Mouse (Mus musculus): ENCODE data around the gene Ppp2ca. TPM values are rescaled to one million over a fixed set of nuclear protein-coding genes. Genes with fewer than 3 reads are reported as not detected.
A peak's percentile ranks its signal among the peaks of the same experiment; 100 is the strongest.
"Not testable (repeated sequence)": the region's sequence is repeated elsewhere in the genome, so short reads cannot be mapped to it uniquely, and the experiment has no call there.

Gene Ppp2ca
- polyA plus RNA-seq, 1 experiment from 2014 or later: 75.1 TPM

- no peaks in the 10 kb centered on the region for H3K4me1 ChIP-seq (ENCODE audit: insufficient read depth, low read length)
- peaks cover 23% of the 10 kb centered on the region for H3K36me3 ChIP-seq (ENCODE audit: insufficient read depth, low read length)
- 66% methylated on average over 5 of the region's 5 CpGs for WGBS
- H3K9ac ChIP-seq (replicated peaks; ENCODE audit: low read length): no peak overlapping the region
- no peak overlapping the region for H3K27ac ChIP-seq (ENCODE audit: low read length)
- H3K9me3 ChIP-seq (ENCODE audit: low read length): no peaks in the 10 kb centered on the region
- H3K4me2 ChIP-seq (replicated peaks; ENCODE audit: low read depth, low read length): no peak overlapping the region
- no peak overlapping the region for H3K4me3 ChIP-seq (ENCODE audit: low read length)
- ATAC-seq (ENCODE audit: low FRiP score, low TSS enrichment): 0 out of 2 replicates have a peak, but pooled peaks have one; percentile 9
- H3K27me3 ChIP-seq (ENCODE audit: insufficient read depth, low read length): no peaks in the 10 kb centered on the region
These were observed 29.3 kb downstream of the Ppp2ca start for GRCm38 (mm10) chr11:52127760-52128159.

- Histone ChIP-seq H3K27me3 (ENCODE audit: insufficient read depth, low read length) (no peaks in the 10 kb centered on the region), H3K9ac (replicated peaks; ENCODE audit: low read length) (no peak overlapping the region), H3K9me3 (ENCODE audit: low read length) (no peaks in the 10 kb centered on the region), H3K36me3 (ENCODE audit: insufficient read depth, low read length) (peaks cover 17% of the 10 kb centered on the region), H3K4me3 (ENCODE audit: low read length) (no peak overlapping the region), H3K27ac (ENCODE audit: low read length) (no peak overlapping the region), H3K4me1 (ENCODE audit: insufficient read depth, low read length) (no peaks in the 10 kb centered on the region), H3K4me2 (replicated peaks; ENCODE audit: low read depth, low read length) (no peak overlapping the region)
- 67% methylated on average over 5 of the region's 5 CpGs for WGBS
- no peak for ATAC-seq (ENCODE audit: low FRiP score, low TSS enrichment)
These were observed 30.0 kb downstream of the Ppp2ca start for GRCm38 (mm10) chr11:52128316-52129061.

GRCm38 (mm10) chr11:52129171-52129570, 30.7 kb downstream of the Ppp2ca start:
- H3K4me2 ChIP-seq (replicated peaks; ENCODE audit: low read depth, low read length): no peak overlapping the region
- peaks cover 12% of the 10 kb centered on the region for H3K36me3 ChIP-seq (ENCODE audit: insufficient read depth, low read length)
- no peaks in the 10 kb centered on the region for H3K4me1 ChIP-seq (ENCODE audit: insufficient read depth, low read length)
- ATAC-seq (ENCODE audit: low FRiP score, low TSS enrichment): no peak
- no peak overlapping the region for H3K4me3 ChIP-seq (ENCODE audit: low read length)
- no peaks in the 10 kb centered on the region for H3K27me3 ChIP-seq (ENCODE audit: insufficient read depth, low read length)
- no peak overlapping the region for H3K27ac ChIP-seq (ENCODE audit: low read length)
- H3K9me3 ChIP-seq (ENCODE audit: low read length): no peaks in the 10 kb centered on the region
- no peak overlapping the region for H3K9ac ChIP-seq (replicated peaks; ENCODE audit: low read length)
- 34% methylated on average over 3 of the region's 3 CpGs for WGBS

GRCm38 (mm10) chr11:52129621-52130450, 31.4 kb downstream of the Ppp2ca start:
- H3K27ac ChIP-seq (ENCODE audit: low read length): no peak overlapping the region
- H3K9ac ChIP-seq (replicated peaks; ENCODE audit: low read length): no peak overlapping the region
- H3K4me1 ChIP-seq (ENCODE audit: insufficient read depth, low read length): no peaks in the 10 kb centered on the region
- no peaks in the 10 kb centered on the region for H3K27me3 ChIP-seq (ENCODE audit: insufficient read depth, low read length)
- H3K9me3 ChIP-seq (ENCODE audit: low read length): no peaks in the 10 kb centered on the region
- 76% methylated on average over 10 of the region's 10 CpGs for WGBS
- H3K36me3 ChIP-seq (ENCODE audit: insufficient read depth, low read length): peaks cover 6% of the 10 kb centered on the region
- no peak overlapping the region for H3K4me2 ChIP-seq (replicated peaks; ENCODE audit: low read depth, low read length)
- H3K4me3 ChIP-seq (ENCODE audit: low read length): no peak overlapping the region
- no peak for ATAC-seq (ENCODE audit: low FRiP score, low TSS enrichment)

- ATAC-seq (ENCODE audit: low FRiP score, low TSS enrichment): peak; percentile 51; the same call in 1 of the 2 replicates
- no peak overlapping the region for H3K27ac ChIP-seq (ENCODE audit: low read length)
- H3K27me3 ChIP-seq (ENCODE audit: insufficient read depth, low read length): no peaks in the 10 kb centered on the region
- H3K4me3 ChIP-seq (ENCODE audit: low read length): no peak overlapping the region
- peaks cover 5% of the 10 kb centered on the region for H3K9me3 ChIP-seq (ENCODE audit: low read length)
- WGBS: 75% methylated on average over 7 of the region's 7 CpGs
- H3K9ac ChIP-seq (replicated peaks; ENCODE audit: low read length): no peak overlapping the region
- no peak overlapping the region for H3K4me2 ChIP-seq (replicated peaks; ENCODE audit: low read depth, low read length)
- no peaks in the 10 kb centered on the region for H3K4me1 ChIP-seq (ENCODE audit: insufficient read depth, low read length)
- H3K36me3 ChIP-seq (ENCODE audit: insufficient read depth, low read length): peaks cover under 1% of the 10 kb centered on the region; the same call in 1 of the 2 replicates
These were observed 32.1 kb downstream of the Ppp2ca start for GRCm38 (mm10) chr11:52130451-52131068.

- not testable (repeated sequence) for H3K4me2 ChIP-seq (replicated peaks; ENCODE audit: low read depth, low read length); H3K9ac ChIP-seq (replicated peaks; ENCODE audit: low read length); H3K4me1 ChIP-seq (ENCODE audit: insufficient read depth, low read length); H3K27ac ChIP-seq (ENCODE audit: low read length); H3K36me3 ChIP-seq (ENCODE audit: insufficient read depth, low read length); H3K4me3 ChIP-seq (ENCODE audit: low read length); H3K27me3 ChIP-seq (ENCODE audit: insufficient read depth, low read length); H3K9me3 ChIP-seq (ENCODE audit: low read length)
- peak; percentile 79; the same call in 1 of the 2 replicates for ATAC-seq (ENCODE audit: low FRiP score, low TSS enrichment)
- 30% methylated on average over 4 of the region's 4 CpGs for WGBS
These were observed 45.2 kb downstream of the Ppp2ca start for GRCm38 (mm10) chr11:52143675-52144074.

- H3K4me1 ChIP-seq (ENCODE audit: insufficient read depth, low read length); H3K27me3 ChIP-seq (ENCODE audit: insufficient read depth, low read length): not testable (repeated sequence)
- WGBS: 100% methylated on average over 1 of the region's 1 CpGs
These were observed 46.9 kb downstream of the Ppp2ca start, which contains the start of gene Olfr1373 for GRCm38 (mm10) chr11:52145428-52145827. TSS of gene Olfr1373 (minus strand) at chr11:52145528.

GRCm38 (mm10) chr11:52163926-52164325, 65.4 kb downstream of the Ppp2ca start:
- H3K4me2 ChIP-seq (replicated peaks; ENCODE audit: low read depth, low read length): no peak overlapping the region
- ATAC-seq (ENCODE audit: low FRiP score, low TSS enrichment): no peak; the same call in 1 of the 2 replicates
- peaks cover 10% of the 10 kb centered on the region for H3K27me3 ChIP-seq (ENCODE audit: insufficient read depth, low read length)
- H3K9ac ChIP-seq (replicated peaks; ENCODE audit: low read length): no peak overlapping the region
- H3K4me3 ChIP-seq (ENCODE audit: low read length): no peak overlapping the region
- no peak overlapping the region for H3K27ac ChIP-seq (ENCODE audit: low read length)
- no peaks in the 10 kb centered on the region for H3K36me3 ChIP-seq (ENCODE audit: insufficient read depth, low read length)
- WGBS: 40% methylated on average over 10 of the region's 10 CpGs
- no peaks in the 10 kb centered on the region for H3K4me1 ChIP-seq (ENCODE audit: insufficient read depth, low read length)
- no peaks in the 10 kb centered on the region for H3K9me3 ChIP-seq (ENCODE audit: low read length)

More at GRCm38 (mm10) chr11:52145428-52145827, 46.9 kb downstream of the Ppp2ca start, which contains the start of gene Olfr1373:
- not testable (repeated sequence) for H3K4me3 ChIP-seq (ENCODE audit: low read length); H3K36me3 ChIP-seq (ENCODE audit: insufficient read depth, low read length); H3K4me2 ChIP-seq (replicated peaks; ENCODE audit: low read depth, low read length); H3K9ac ChIP-seq (replicated peaks; ENCODE audit: low read length); H3K9me3 ChIP-seq (ENCODE audit: low read length); H3K27ac ChIP-seq (ENCODE audit: low read length); ATAC-seq (ENCODE audit: low FRiP score, low TSS enrichment)

- H3K36me3 ChIP-seq (ENCODE audit: insufficient read depth, low read length): no peaks in the 10 kb centered on the region
These were observed 68.6 kb downstream of the Ppp2ca start for GRCm38 (mm10) chr11:52167126-52167525.

More at GRCm38 (mm10) chr11:52167126-52167525, 68.6 kb downstream of the Ppp2ca start:
- Histone ChIP-seq H3K4me2 (replicated peaks; ENCODE audit: low read depth, low read length) (peak overlapping the region; percentile 77), H3K4me1 (ENCODE audit: insufficient read depth, low read length) (no peaks in the 10 kb centered on the region), H3K9ac (replicated peaks; ENCODE audit: low read length) (no peak overlapping the region), H3K4me3 (ENCODE audit: low read length) (peak overlapping the region; percentile 58), H3K27ac (ENCODE audit: low read length) (no peak overlapping the region), H3K9me3 (ENCODE audit: low read length) (no peaks in the 10 kb centered on the region), H3K27me3 (ENCODE audit: insufficient read depth, low read length) (peaks cover 21% of the 10 kb centered on the region)
- ATAC-seq (ENCODE audit: low FRiP score, low TSS enrichment): no peak
- WGBS: under 1% methylated on average over 21 of the region's 21 CpGs
